Mouse (Mus musculus): ENCODE measurements around the gene Hspe1.

Gene Hspe1

DNA sequence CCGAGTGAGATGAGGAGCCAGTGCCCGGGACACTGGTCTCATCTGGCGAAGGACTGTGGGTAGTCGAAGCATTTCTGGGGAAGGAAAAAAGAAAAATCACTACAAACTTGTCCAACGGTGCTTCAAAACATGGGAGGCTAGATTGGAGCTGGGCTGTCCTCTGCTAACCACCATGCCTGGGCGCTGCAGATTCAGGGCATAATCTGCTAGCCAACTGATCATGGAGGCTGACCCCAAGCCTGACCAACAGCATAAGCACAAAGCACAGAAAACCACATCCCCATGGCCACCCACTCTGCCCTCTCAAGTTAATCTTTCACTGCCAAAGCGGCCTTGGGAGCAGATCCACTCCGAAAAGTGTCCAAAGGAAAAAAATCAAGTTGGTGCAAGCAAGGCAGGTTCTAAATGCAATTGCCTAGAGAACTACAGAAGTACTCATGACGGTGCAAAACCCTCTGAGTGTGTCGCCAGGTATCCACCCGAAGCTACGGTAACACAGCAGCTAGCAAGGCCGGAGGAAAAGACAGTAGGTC, 998 bp upstream of the Hspe1 start:
- 1% methylated on average over 13 of the region's 13 CpGs for WGBS

DNA sequence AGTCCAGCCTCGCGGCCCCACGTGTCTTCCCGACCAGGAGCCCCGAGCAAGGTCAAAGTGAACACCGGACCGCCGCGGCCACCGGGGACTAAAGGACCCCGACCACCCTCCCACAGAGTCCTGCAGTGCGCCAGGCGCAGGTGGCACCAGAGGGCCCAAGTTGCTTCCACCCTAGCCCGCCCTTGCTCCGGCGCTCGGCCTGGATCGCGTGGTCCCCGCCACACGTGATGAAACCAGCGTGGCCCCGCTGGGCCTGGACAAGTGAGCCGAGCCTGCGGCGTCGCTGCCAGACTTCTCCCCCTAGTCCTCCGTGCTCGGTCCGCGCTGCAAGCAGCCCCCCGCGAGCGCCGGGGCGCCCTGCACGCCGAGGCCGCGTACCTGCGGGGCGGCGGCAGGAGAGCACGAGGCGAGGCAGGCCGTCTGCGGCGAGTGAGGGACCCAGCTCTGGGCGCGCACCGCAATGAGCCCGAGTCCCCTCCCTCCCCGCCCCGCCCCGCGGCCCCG, 479 bp upstream of the Hspe1 start:
- under 1% methylated on average over 48 of the region's 57 CpGs for WGBS

DNA sequence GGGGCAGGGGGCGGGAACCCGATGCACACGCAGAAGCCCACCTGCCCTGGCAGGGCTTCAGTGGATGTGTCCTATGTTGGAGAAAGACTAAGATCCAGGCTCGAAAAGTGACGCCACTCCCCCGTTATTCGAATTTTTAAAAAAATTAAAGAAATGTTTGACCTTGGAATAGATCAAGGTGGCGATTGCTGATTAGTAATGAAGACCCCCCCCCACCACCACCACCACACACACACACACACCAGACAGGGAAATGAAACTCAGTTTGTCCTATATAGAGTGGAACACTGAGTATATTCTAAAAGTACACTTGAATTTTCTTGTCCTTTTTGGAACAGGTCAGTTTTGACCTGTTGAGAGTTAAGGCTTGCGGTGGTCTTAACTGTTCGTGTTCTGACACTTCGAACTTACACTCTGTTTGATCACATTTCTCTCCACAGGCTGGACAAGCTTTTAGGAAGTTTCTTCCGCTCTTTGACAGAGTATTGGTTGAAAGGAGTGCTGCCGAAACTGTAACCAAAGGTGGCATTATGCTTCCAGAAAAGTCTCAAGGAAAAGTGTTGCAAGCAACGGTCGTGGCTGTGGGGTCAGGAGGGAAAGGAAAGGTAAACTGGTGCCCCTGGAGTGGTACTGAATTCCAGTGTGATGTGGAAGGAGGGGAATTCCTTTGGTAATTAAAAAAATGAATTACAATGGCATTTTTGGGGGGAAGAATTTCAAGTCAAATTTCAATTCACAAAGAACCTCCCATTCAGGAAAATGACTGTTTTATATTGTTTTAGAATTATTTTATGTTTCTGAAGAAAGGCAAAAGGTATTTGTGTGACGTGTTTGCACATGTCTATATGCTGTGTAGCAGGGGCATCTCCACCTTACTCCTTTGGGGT, 922 bp downstream of the Hspe1 start:
- WGBS, result 6% methylated on average over 16 of the region's 16 CpGs

DNA sequence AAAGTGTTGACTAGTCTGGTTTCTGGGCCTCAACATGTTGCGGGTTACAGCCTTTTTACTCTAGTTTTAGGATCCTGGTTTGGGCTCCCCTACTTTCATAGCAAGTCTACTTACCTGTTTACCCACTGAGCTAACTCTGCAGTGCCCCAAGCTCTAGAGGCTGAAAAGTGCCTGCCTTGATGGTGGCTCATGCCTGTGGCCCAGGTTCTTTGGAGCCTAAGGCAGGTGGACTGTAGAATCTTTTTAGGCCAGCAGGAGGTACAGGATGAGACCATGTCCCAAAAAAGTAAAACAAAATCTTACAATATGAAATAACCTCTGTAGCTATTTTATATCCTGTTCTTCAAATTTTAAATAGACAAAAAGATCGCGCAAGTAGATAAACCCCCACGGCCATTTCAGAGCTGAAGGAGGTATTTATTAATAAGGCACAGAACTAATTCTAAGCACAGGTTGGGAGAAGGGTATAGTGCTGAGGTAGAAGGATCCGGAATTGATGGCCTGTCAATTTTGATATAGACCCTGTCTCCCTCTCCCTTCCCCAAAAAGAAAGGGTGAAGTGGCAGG, 1.6 kb downstream of the Hspe1 start:
- 89% methylated on average over 5 of the region's 5 CpGs for WGBS

DNA sequence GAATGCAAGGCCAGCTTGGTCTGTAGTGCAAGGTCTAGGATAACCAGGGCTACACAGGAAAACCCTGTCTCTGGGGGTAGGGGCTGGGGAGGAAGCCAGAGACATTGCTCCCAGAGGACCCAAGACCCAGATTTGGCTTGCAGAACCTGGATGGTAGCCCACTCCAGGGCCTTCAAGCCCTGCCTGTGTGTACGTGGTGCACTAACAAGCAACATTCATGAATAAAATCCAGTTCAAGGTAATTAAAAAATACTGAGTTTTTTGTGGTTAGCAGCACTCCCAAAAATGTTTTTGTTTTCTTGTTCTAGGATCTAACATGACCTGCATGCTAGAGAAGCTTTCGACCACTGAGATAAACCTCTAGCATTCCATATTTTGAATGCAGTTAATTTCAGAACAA, 4.1 kb downstream of the Hspe1 start:
- 70% methylated on average over 2 of the region's 2 CpGs for WGBS

DNA sequence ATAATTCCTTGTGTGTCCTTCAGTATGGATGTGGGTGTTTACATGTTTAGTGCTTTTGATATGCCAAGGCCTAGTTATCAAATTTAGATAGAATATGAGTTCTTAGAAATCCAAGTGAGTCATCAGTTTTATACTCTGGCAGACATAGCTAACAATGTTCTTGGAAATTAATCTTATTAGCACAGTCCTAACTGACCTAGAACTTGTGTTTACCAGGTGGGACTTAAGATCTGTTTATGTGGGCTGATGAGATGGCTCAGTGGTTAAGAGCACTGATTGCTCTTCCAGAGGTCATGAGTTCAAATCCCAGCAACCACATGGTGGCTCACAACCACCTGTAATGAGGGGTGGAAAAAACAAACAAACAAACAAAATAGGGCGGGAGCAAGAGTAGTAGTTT, 4.5 kb downstream of the Hspe1 start:
- whole genome bisulfite sequencing, result 72% methylated on average over 1 of the region's 1 CpGs

DNA sequence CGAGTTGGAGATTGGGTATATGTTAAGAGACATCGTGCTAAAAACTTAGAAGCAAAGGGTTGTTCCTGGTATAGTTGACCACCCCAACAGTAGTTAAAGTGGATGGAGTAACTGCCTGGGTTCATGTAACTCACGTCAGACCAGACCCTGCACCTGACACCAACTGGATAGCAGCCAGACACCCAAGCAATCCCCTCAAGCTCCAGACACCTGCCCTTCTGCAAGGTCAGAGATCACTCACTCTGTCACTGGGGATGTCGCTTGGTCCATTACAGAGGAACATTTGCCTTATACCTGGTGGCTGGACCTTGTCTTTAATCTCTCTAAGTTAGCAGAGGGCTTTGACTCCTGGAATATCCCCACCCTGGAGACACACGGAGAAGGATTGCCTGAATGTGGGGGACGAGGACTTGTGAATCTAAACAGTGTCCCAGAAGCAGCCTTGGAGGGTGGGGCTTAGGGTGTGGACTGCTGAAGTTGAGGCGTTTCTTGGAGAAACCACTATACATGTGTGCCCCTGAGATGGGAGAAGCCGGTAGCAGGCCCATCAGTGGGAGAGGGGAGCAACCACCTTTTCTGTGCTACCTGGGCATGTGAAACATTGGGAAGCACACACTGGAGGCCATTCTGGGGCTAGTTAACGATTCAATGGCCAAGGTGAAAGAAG, 19.1 kb downstream of the Hspe1 start:
- WGBS, result 90% methylated on average over 9 of the region's 9 CpGs

DNA sequence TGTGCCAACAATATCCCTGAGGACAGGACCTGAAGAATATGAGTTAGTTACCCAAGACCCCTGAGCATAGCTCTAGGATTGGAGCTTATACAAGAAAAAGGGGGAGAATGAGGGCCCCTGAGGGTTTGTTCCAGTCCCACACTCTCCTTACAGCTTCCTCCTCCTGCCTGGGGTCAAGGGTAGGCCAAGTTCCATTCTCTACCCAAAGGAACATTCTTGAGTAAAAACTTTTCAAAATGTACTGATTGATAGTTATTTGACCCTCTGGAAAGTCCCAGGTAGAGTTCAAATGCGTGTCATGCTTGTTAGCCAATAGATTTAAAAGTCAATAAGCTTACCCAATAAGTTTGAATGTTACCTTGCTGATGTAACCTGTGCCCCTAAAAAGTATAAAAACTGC, 19.7 kb downstream of the Hspe1 start:
- WGBS, result 94% methylated on average over 1 of the region's 1 CpGs

DNA sequence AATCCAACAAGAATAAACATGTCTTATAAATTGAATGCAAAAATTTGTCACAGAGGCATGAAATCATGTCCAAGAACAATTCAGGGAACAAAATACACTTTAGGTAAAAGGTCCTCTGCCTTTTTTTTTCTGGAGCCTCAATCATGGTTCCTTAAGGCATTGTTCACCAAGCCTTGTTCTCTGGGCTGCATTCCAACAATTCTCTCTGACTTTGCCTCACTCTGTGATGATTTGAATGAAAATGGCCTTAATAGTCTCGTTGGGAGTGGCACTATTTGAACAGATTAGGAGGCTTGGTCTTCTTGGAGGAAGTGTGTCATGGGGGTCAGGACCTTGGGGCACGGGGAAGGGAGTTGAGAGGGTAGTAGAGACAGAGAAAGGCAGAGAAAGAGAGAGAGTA, 20.5 kb downstream of the Hspe1 start:
- WGBS, result 38% methylated on average over 2 of the region's 2 CpGs

DNA sequence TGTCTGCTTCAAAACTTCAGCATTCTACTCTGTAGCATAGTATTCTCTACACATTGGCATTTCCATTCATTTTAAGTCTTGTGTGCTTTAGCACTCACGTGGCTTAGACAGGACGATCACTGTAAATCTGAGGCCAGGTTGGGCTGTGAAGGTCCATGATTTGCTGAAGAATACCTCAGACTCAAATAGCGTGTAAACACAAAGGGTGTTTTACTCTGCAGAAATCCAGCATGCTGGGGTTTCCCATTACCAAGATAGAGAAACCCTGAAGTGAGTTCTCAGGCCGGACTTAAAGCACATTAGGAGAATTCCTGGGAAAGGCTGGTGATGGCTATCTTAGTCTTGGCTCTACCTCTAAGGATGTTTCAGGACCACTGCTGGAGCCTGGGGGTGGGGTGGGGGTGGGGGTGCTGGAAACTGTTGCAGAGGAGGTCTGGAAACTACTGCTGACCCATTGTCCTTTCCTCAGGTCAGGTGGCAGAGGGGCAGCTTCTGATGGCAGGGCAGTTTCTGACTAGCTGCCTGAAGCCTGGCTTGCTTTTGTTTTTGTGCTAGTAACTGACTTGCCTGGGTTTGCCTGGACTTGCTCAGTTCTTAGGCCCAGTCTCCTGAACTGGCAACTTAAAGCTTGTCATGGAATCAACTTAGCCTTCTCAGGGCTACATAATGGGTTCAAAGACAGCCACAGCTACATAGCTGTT, 21.3 kb downstream of the Hspe1 start:
- 91% methylated on average over 4 of the region's 4 CpGs for WGBS

DNA sequence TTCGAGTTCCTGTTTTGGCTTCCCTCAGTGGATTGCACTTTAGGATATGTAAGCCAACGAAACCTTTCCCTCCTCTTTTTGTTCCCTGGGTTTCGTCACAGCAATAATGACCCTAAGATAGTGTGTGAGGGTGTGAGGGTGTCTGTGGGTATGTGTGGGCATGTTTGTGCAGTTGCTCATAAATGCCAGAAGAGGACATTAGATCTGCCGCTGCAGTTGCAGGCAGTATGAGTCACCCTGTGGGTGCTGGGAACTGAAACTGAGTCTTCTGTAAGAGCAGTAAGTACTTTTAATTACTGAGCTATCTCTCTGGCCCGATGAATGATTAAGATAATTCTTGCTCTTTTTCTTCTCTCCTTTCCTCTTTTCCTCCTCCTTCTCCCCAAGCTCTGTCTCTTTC, 35.1 kb downstream of the Hspe1 start:
- 93% methylated on average over 5 of the region's 5 CpGs for WGBS

DNA sequence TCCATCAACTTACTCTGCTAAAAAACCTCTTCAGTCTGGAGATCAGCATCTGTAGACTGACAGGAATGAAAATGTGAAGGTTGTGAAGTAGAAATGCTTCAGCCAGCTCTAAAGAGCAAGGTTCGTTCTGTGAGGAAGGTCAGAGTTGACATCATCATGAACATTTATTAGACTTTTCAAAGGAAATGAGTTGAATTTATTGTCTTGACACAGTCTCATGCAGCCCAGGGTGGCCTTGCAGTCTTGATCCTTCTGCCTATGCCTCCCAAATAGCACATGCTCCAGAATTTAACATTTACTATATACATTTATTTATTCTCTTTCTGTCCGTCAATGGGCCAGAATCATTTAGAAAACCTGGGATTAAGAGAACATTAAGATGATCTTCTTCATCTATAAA, 35.6 kb downstream of the Hspe1 start:
- WGBS, result 96% methylated on average over 2 of the region's 2 CpGs

DNA sequence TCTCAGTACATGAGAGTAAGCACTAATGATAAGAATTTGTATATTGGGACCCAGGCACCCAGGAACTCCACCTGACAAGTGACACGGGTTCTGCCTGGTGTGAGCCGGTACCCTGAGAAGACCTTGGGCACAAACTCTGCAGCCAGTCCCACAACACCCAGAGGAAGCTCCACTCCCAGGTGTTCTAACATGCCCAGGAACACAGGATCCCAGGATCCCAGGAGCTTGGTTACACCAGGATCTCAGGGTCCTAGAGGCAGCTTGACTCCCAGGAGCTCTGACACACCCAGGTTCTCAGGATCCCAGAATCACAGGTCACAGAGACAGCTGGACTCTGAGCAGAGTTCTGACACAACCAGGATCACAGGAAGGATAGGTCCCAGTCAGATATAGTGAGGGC, 36.2 kb downstream of the Hspe1 start:
- WGBS, result 97% methylated on average over 2 of the region's 2 CpGs

DNA sequence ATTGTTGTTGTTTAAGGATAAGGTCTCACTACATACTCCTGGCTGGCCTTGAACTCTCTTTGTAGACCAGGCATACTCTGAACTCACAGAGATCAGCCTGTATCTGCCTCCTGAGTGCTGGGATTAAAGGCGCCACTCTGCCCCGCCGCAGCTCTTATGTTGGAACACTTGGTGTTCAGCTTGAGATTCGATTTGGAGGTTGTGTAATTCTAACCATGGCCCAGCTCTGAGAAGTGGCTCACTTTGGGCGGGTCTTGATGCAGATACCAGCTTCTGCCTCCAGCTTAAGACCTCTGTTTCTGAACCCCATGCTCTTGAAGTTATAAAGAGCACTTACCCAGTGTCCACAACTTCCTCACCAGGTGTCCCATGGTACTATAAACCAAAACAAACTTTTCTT, 41.8 kb downstream of the Hspe1 start:
- WGBS, result 91% methylated on average over 5 of the region's 5 CpGs

DNA sequence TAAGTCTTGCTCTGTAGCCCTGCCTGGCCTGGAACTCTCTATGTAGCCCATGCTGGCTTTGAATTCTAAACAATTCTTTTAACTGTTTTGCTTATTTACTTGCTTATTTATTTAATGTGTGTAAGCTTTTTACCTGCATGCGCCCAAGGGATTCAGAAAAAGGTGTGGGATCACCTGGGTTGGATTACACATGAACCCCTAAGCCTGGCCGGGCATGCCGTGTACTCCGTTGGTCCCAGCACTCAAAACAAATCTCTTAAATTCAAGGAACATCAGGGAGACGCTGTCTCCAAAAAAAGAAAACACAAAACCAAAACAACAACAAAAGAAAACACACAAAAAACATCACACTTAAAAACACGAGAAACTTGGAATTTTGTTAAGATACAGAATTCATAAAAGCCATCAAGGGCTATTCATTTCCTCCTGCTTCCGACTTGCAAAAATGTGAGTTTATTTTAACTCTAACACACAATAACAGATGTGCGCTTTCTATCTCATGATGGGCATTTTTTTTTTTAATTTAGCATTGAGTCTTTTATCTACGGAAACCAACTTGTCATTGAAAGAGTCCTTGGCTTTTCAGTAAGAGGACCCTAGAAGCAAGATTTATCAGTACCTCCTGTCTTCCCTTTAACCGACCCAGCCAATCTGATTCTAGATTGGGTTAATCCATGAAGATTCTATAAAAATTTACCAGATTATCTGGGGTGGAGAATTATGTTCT, 42.4 kb downstream of the Hspe1 start:
- WGBS, result 35% methylated on average over 10 of the region's 10 CpGs

DNA sequence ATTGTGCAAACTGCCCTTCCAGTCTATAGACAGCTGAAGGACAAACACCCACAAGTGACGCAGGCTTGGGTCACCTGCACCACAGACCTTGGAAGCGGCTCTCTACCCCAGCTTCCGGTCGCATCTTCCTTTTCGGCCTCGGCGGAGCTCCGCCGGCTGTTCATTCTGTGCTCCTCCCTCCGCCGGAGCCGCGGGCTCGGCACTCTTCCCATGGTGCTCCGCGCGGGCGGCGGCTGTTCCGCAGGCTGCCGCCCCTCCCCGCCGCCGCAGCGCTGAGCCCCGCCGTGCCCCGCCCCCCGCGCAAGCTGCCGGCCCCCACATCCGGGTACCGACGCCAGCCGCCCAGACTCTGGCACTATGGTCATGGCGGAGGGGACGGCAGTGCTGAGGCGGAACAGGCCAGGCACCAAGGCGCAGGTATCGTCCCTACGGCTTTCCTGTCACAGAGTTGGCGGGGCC, 43.0 kb downstream of the Hspe1 start, which contains the start of gene Mob4:
Gene Mob4, plus strand, starts transcription at position 289 of the 459 bp plus-strand sequence.
- under 1% methylated on average over 42 of the region's 42 CpGs for WGBS

DNA sequence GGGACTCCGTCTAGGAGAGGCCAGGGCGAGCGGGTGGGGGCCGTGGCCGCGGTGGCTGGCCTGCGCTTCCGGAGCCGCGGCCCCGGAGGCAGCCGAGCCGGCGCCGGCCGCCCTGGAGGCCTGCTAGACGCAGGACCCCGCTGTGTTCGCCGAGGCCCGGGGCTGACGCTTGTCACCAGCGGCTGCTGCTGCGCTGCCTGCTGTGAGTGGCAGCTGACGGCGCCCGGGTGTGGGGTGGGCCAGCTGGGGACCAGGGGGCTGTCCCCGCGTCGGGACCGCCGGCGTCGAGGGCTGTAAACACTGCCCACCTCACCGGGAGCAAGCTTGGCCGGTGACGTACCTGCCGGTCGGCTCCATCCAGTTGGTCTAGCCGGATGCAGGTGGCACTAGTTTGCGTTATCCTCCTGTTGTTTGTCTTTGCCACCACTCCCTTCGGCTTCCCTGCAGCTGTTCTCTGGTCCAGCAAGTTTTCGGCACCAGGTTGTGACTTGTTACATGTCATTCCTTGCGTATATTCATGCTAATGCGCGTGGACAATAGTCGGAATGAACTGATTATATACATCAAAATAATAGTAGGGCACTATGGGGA, 43.6 kb downstream of the Hspe1 start:
- WGBS, result under 1% methylated on average over 47 of the region's 47 CpGs

DNA sequence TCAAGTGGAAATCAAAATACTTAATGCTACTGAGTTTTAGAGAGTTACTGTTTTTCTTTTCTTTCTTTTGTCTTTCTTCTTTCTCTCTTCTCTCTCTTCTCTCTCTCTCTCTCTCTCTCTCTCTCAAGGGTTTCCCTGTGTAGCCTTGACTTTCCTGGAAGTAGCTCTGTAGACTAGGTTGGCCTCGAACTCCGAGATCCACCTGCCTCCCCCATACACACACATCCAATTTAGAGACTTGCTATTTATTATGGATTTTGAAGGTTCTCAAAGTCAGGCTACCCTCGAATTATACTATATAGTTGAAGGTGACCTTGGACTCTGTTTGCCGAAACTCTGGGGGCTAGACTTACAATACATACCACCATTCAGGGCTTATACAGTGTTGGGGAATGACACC, 44.4 kb downstream of the Hspe1 start:
- 42% methylated on average over 4 of the region's 4 CpGs for WGBS

DNA sequence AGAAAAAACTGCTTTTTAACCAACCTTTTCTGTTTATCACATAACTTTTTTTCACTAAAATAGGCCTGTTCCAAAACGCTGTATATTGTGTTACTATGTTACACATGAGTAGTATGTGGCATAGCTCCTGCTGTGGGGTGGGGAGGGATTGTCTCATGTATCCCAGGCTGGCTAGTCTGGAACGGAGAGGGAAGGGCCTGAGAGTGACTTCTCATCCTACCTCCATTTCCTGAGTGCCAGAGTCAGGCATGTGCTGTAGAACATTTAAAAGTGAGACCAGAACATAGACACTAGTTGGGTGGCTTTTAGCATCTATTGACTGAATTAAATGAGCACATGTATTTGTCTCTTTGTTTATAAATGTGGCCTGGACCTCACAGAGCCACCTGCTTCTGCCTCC, 45.2 kb downstream of the Hspe1 start:
- WGBS, result 45% methylated on average over 2 of the region's 2 CpGs

DNA sequence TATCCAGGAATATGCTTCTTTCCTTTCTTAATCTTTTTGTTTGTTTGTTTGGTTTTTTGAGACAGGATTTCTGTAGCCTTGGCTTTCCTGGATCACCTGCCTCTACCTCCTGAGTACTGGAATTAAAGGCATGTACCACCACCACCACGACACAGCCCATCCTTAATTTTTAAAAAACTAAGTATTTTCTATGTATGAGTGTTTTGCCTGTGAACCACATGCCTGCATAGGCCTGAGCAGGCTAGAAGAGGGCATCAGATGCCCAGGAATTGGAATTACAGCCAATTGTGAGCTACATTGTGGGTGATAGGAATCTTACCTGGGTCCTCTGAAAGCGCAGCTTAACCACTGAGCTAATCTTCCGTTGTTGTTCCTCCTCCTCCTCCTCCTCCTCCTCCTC, 46.4 kb downstream of the Hspe1 start:
- 93% methylated on average over 3 of the region's 3 CpGs for WGBS

DNA sequence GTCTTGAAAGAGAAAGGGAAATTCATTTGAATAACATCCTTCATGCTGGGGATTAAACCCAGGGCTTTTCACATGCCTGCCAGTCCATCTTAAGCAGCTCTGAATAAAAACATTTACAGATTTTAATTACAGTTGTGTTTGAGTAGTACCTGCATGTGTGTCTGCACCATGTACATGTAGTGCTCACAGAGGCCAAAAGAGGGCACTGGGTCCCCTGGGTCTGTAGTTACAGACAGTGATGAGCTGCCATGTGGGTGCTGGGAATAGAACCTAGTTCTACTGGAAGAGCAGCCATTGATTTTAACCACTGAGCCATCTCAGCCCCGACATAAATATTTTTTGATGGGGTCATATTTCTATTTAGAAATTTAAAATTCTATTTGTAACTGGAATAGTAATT, 47.9 kb downstream of the Hspe1 start:
- 98% methylated on average over 1 of the region's 1 CpGs for WGBS
